Mouse (Mus musculus) left cerebral cortex, postnatal 4 days (tissue): ENCODE data around the gene Slc5a8. TPM values are rescaled to one million over a fixed set of nuclear protein-coding genes. Genes with fewer than 3 reads are reported as not detected.

Source experiments
- DNase-seq: peaks from one replicate; pipeline ENCODE4 v3.0.0-alpha.2; 2022
- intact Hi-C: fragments of 180-260 bp; cut with DNase I; formaldehyde crosslinking; loops from one replicate; pipeline ENCODE4 v1.15.1; 2025
- total RNA-seq, 2 experiments: library from RNA; stranded (reverse); gene quantifications; 2 replicates each; pipeline ENCODE4 v1.2.3; 2021

Slc5a8 gene
- total RNA-seq, 2 experiments from 2014 or later, result 0.10 TPM; not detected in 1

DNA sequence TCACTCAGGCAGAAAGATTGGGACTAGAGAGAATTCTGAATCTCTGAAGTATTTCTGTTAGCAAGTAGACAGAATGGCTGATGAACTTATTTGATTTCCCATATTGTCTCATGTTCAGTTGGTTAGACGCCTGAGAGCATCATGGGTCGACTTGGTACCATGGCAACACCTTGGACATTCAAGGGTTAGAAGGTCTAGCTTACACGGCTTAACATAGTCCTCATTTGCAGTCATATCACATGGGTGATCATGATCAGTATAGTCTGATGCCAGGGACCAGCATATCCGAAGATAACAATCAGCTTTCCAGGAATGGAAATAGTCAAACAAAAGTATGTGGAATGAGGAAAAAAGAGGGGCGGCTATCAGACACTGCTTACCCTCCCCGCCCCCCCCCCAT lies 93.1 kb downstream of the Slc5a8 start:
- intact Hi-C loops, result no loop called here

More for the DNA sequence above, 93.1 kb downstream of the Slc5a8 start:
- DNase-seq, result no peak

Other genes with a start within 250 kb of the Slc5a8 start
- gene Spic, start 201.0 kb upstream of the Slc5a8 start, total RNA-seq, result not detected
- 10 to 100 TPM; 95.8 to 98.1 TPM for gene Arl1, start 155.1 kb upstream of the Slc5a8 start, total RNA-seq
- 10 to 100 TPM; 26.3 to 28.5 TPM for gene Utp20, start 59.2 kb upstream of the Slc5a8 start, total RNA-seq